Mouse (Mus musculus): ENCODE measurements around the gene Slc35b4. TPM values are rescaled to one million over a fixed set of nuclear protein-coding genes. Genes with fewer than 3 reads are reported as not detected.

The Slc35b4 gene
- polyA plus RNA-seq, 1 experiment = 52.2 TPM

DNA sequence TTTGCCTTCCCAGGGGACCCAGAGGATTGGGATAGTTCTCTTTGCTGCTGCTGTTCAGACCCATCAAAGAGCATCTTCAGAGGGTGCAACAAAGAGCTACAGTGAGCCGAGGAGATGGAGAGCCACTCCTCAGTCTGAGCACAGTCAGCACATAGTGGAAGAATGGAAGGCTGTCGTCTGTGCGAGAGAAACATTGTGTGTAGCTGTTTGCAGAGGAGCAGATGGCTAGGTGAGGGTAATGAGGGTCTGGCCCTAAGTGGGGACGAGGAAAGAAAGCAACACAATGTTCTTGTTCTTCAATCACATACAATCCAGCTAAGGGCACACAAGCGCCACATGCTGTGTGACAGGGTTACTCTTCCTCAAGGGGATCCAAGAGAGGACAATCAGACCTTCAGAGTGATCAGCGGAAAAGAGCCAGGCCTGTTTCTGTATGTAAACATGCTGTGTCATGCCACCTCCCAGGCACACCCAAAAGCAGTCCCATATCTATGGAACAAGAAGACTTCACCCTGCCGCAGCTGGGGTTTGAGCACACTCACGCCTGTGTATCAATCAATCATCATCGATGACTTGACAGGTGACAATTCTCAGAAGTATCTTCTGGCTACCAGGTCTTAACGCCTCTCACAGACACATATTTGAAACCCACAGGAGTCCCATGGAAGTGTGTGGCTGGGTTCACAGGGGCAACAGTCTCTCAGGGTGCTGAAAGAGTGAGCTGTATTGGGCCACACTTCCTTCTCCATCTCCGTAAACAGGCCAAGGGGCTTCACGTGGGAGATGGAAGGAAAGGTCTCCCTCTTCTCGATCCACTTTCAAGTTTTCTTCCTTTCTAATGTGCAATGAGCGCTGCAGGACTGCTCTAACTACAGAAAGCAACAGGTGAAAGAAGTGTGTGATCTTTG, 19.8 kb downstream of the Slc35b4 start:
- peaks cover 9% of the 10 kb centered on the region; the same call in 1 of the 2 replicates for H3K4me1 ChIP-seq (ENCODE audit: control insufficient read depth, insufficient read depth, low read length)
- H3K27ac ChIP-seq (ENCODE audit: insufficient read depth, low read length) = no peak overlapping the region
- H3K4me3 ChIP-seq (ENCODE audit: insufficient read depth, low read length) = no peak overlapping the region
- no peak for TF ChIP-seq POLR2A (IDR thresholded peaks at IDR 0.05; ENCODE audit: extremely low read depth, insufficient read depth, low read length)
- TF ChIP-seq CTCF (IDR thresholded peaks at IDR 0.05; ENCODE audit: extremely low read depth, insufficient read depth, low read length) = no peak

DNA sequence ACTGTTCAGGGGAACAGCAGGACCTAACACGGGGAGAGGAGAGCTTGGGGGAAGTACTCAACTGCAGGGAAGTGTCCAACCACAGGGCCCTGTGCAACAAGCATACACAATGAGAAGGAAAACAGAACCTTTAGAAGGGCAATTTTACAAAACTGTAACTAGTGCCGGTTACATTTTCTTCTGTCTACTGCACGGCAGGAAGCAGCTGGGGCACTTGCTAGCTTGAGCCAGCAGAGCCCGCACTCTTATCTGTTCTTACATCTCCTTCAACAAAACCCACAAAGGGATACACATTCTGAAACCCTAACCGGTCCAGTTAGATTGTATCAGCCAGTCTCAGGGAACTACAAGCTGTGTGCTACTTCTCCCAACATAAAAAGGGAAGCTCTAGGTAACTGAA, 20.9 kb downstream of the Slc35b4 start:
- Histone ChIP-seq H3K4me3 (ENCODE audit: insufficient read depth, low read length) (no peak overlapping the region), H3K4me1 (ENCODE audit: control insufficient read depth, insufficient read depth, low read length) (peaks cover 9% of the 10 kb centered on the region; the same call in 1 of the 2 replicates), H3K27ac (ENCODE audit: insufficient read depth, low read length) (no peak overlapping the region)
- TF ChIP-seq POLR2A (IDR thresholded peaks at IDR 0.05; ENCODE audit: extremely low read depth, insufficient read depth, low read length) (no peak), CTCF (IDR thresholded peaks at IDR 0.05; ENCODE audit: extremely low read depth, insufficient read depth, low read length) (no peak)

DNA sequence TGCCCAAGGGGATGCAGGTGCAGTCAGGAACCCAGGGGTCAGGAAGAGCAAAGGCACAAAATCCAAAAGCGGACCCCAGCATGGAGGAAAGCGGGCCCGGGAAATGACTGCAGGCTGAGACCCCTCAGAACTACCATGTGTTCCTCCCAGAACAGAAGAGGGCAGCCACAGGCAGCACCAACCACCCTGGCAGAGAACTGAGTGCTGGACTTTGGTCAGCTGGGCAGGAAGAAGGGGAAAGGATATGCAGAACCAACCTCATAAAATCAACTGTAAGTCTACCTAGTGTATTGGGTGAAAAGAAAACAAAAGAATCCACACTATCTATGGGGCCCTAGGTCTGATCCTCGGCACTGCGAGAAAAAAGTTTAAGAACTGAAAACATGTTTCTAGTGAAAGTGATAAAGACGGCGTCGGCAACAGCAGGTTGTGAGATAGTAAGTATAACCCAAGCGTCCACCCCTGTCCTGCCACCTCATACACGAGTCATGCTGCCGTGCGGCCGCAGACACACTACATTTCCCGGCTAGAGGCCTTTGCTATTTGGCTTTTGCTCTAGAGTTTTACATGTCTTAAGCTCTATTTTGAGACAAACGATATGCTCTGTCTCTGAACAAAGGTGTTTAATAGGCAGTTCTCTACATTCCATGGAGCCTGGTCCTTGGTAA, 21.6 kb downstream of the Slc35b4 start:
- Histone ChIP-seq H3K27ac (ENCODE audit: insufficient read depth, low read length) (no peak overlapping the region), H3K4me1 (ENCODE audit: control insufficient read depth, insufficient read depth, low read length) (peaks cover 9% of the 10 kb centered on the region; the same call in 1 of the 2 replicates), H3K4me3 (ENCODE audit: insufficient read depth, low read length) (no peak overlapping the region)
- TF ChIP-seq POLR2A (IDR thresholded peaks at IDR 0.05; ENCODE audit: extremely low read depth, insufficient read depth, low read length) (no peak), CTCF (IDR thresholded peaks at IDR 0.05; ENCODE audit: extremely low read depth, insufficient read depth, low read length) (no peak)

DNA sequence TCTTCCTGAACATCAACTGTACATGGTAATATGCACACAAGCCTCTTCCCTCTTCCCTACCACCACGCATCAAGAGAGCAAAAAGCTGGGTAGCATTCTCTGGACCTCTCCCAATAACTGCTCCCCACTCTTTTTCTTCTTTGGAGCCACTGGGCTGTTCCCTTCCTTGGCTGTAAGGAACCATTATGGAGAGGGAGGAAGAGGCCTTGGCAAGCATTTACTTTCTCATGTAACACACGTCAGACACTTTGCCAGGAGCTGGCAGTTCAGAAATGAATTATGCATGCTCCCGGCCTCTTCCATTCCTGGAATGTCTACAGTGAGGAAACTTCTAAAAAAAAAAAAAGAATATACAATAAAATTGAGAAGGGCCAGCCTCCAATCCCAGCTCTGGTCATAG, 22.7 kb downstream of the Slc35b4 start:
- H3K4me1 ChIP-seq (ENCODE audit: control insufficient read depth, insufficient read depth, low read length) = peaks cover 9% of the 10 kb centered on the region; the same call in 1 of the 2 replicates
- no peak overlapping the region for H3K4me3 ChIP-seq (ENCODE audit: insufficient read depth, low read length)
- no peak overlapping the region for H3K27ac ChIP-seq (ENCODE audit: insufficient read depth, low read length)
- TF ChIP-seq POLR2A (IDR thresholded peaks at IDR 0.05; ENCODE audit: extremely low read depth, insufficient read depth, low read length) (no peak), CTCF (IDR thresholded peaks at IDR 0.05; ENCODE audit: extremely low read depth, insufficient read depth, low read length) (no peak)

- H3K4me1 ChIP-seq (ENCODE audit: control insufficient read depth, insufficient read depth, low read length) = peaks cover 9% of the 10 kb centered on the region; the same call in 1 of the 2 replicates
- no peak overlapping the region for H3K27ac ChIP-seq (ENCODE audit: insufficient read depth, low read length)
- no peak overlapping the region for H3K4me3 ChIP-seq (ENCODE audit: insufficient read depth, low read length)
- no peak for TF ChIP-seq CTCF (IDR thresholded peaks at IDR 0.05; ENCODE audit: extremely low read depth, insufficient read depth, low read length)
Measured at GRCm38 (mm10) chr6:34153069-34154052, 23.6 kb downstream of the Slc35b4 start.

DNA sequence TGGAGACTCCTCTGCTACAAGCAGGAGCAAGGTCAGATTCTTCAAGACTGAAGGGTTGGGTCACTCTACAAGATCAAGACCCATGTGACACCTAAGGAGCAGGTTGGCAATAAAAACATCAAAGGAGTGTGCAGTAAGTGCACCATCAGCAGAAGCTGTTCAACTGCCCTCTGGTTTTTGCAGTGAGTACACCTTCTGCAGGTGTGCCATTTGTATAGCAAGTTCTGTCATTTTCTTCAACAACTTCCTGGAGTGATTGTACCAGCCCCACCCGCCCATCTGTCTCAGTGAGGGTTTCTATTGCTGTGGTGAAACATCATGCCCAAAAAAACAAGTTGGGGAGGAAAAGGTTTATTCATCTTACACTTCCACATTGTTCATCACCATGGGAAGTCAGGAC, 27.1 kb downstream of the Slc35b4 start:
- TF ChIP-seq CTCF (IDR thresholded peaks at IDR 0.05; ENCODE audit: extremely low read depth, insufficient read depth, low read length) (no peak), POLR2A (IDR thresholded peaks at IDR 0.05; ENCODE audit: extremely low read depth, insufficient read depth, low read length) (no peak)
- Histone ChIP-seq H3K4me1 (ENCODE audit: control insufficient read depth, insufficient read depth, low read length) (peaks cover 3% of the 10 kb centered on the region; the same call in 1 of the 2 replicates), H3K27ac (ENCODE audit: insufficient read depth, low read length) (no peak overlapping the region), H3K4me3 (ENCODE audit: insufficient read depth, low read length) (no peak overlapping the region)

- Histone ChIP-seq H3K4me1 (ENCODE audit: control insufficient read depth, insufficient read depth, low read length) (no peaks in the 10 kb centered on the region; the same call in 1 of the 2 replicates), H3K27ac (ENCODE audit: insufficient read depth, low read length) (no peak overlapping the region), H3K4me3 (ENCODE audit: insufficient read depth, low read length) (no peak overlapping the region)
- TF ChIP-seq POLR2A (IDR thresholded peaks at IDR 0.05; ENCODE audit: extremely low read depth, insufficient read depth, low read length) (no peak), CTCF (IDR thresholded peaks at IDR 0.05; ENCODE audit: extremely low read depth, insufficient read depth, low read length) (no peak)
Measured at GRCm38 (mm10) chr6:34149066-34149465, 27.8 kb downstream of the Slc35b4 start.

GRCm38 (mm10) chr6:34148639-34149038, 28.3 kb downstream of the Slc35b4 start:
- H3K4me1 ChIP-seq (ENCODE audit: control insufficient read depth, insufficient read depth, low read length) = no peaks in the 10 kb centered on the region; the same call in 1 of the 2 replicates
- no peak overlapping the region for H3K4me3 ChIP-seq (ENCODE audit: insufficient read depth, low read length)
- H3K27ac ChIP-seq (ENCODE audit: insufficient read depth, low read length) = no peak overlapping the region
- TF ChIP-seq POLR2A (IDR thresholded peaks at IDR 0.05; ENCODE audit: extremely low read depth, insufficient read depth, low read length) (no peak), CTCF (IDR thresholded peaks at IDR 0.05; ENCODE audit: extremely low read depth, insufficient read depth, low read length) (no peak)

GRCm38 (mm10) chr6:34148021-34148420, 28.9 kb downstream of the Slc35b4 start:
- Histone ChIP-seq H3K27ac (ENCODE audit: insufficient read depth, low read length) (no peak overlapping the region), H3K4me1 (ENCODE audit: control insufficient read depth, insufficient read depth, low read length) (no peaks in the 10 kb centered on the region; the same call in 1 of the 2 replicates), H3K4me3 (ENCODE audit: insufficient read depth, low read length) (no peak overlapping the region)
- no peak for TF ChIP-seq POLR2A (IDR thresholded peaks at IDR 0.05; ENCODE audit: extremely low read depth, insufficient read depth, low read length)
- no peak for TF ChIP-seq CTCF (IDR thresholded peaks at IDR 0.05; ENCODE audit: extremely low read depth, insufficient read depth, low read length)
